Mouse (Mus musculus) neural tube, embryonic 12.5 days (tissue): ENCODE measurements around the gene Kcnn1. TPM values are rescaled to one million over a fixed set of nuclear protein-coding genes. Genes with fewer than 3 reads are reported as not detected.
"Not testable (repeated sequence)": the region's sequence is repeated elsewhere in the genome, so short reads cannot be mapped to it uniquely, and the experiment has no call there.

ENCODE experiments used
- ATAC-seq: fragments of 200-750 bp; cut with Nextera tagmentation; 2 replicates; pipeline ENCODE4 v1.8.0; 2017; ENCODE audit warnings: low read depth, mild to moderate bottlenecking, moderate TSS enrichment, moderate library complexity; ENCODE audit not compliant: low FRiP score
- H3K27ac ChIP-seq: fragments of 300-500 bp; sonication (generic); 2 replicates; pipeline ENCODE4 v1.5.1; 2016
- H3K27me3 ChIP-seq: fragments of 300-500 bp; sonication (generic); replicated peaks from 2 replicates; pipeline ENCODE4 v1.6.1; 2016; ENCODE audit warnings: mild to moderate bottlenecking
- H3K36me3 ChIP-seq: fragments of 300-500 bp; sonication (generic); 2 replicates; pipeline ENCODE4 v1.6.1; 2016; ENCODE audit warnings: mild to moderate bottlenecking
- H3K4me1 ChIP-seq: fragments of 300-500 bp; sonication (generic); 2 replicates; pipeline ENCODE4 v1.6.1; 2016
- H3K4me2 ChIP-seq: fragments of 300-500 bp; sonication (generic); replicated peaks from 2 replicates; pipeline ENCODE4 v1.6.1; 2016; ENCODE audit warnings: mild to moderate bottlenecking
- H3K4me3 ChIP-seq: fragments of 300-500 bp; sonication (generic); 2 replicates; pipeline ENCODE4 v1.5.1; 2016
- H3K9ac ChIP-seq: fragments of 300-500 bp; sonication (generic); 2 replicates; pipeline ENCODE4 v1.6.1; 2016; ENCODE audit warnings: mild to moderate bottlenecking
- H3K9me3 ChIP-seq: fragments of 300-500 bp; sonication (generic); 2 replicates; pipeline ENCODE4 v1.6.1; 2016; ENCODE audit warnings: mild to moderate bottlenecking
- WGBS: fragments of 180-500 bp; shearing (Covaris S2); methylation state at CpG from one replicate; pipeline ENCODE4 v1.1.7; 2016; 5-methylcytosine and 5-hydroxymethylcytosine counted together
- polyA plus RNA-seq: library from polyadenylated mRNA; unstranded; fragments of >200 nt; fragmentation: Nextera tagmentation; extraction: Ambion mirVana; gene quantifications from 2 replicates; pipeline ENCODE4 v1.2.1, GENCODE M21; 2016

Kcnn1 gene
- polyA plus RNA-seq, 1 experiment from 2014 or later: 24.8 TPM

DNA sequence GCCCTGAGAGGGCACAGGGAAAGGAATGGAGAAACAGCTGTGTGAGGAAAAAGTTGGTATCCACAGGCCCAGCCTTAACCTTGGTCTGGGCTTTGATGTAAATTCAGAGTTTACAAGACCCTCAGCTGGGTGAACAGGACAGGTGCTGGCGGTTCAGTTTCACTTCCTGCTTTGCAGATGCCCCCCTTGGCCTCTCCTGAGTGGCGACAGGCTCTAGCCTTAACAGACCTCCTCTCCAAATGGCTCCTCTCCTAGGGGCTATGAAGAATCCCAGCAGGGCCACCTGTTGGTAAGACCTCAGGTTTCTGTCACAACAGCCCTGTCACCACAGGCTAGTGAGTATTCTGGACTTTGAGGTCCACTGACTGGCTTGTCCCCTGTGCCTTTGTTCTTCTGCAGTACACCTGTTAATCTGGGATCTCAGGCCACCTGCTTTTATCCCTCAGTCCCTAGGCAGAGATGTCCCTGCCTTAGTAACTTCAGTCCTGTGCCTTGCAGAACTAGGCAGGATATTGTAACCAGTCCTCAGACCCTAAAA, 35.7 kb upstream of the Kcnn1 start:
- H3K36me3 ChIP-seq: peaks cover 22% of the 10 kb centered on the region
- no peak overlapping the region for H3K4me3 ChIP-seq
- H3K27ac ChIP-seq: no peak overlapping the region
- H3K27me3 ChIP-seq: peaks cover 17% of the 10 kb centered on the region
- ATAC-seq: no peak
- no peaks in the 10 kb centered on the region for H3K9me3 ChIP-seq
- H3K9ac ChIP-seq: peak overlapping the region; percentile 27; the same call in 1 of the 2 replicates
- H3K4me1 ChIP-seq: peaks cover 16% of the 10 kb centered on the region
- WGBS: 57% methylated on average over 2 of the region's 2 CpGs
- peak overlapping the region; percentile 93 for H3K4me2 ChIP-seq

DNA sequence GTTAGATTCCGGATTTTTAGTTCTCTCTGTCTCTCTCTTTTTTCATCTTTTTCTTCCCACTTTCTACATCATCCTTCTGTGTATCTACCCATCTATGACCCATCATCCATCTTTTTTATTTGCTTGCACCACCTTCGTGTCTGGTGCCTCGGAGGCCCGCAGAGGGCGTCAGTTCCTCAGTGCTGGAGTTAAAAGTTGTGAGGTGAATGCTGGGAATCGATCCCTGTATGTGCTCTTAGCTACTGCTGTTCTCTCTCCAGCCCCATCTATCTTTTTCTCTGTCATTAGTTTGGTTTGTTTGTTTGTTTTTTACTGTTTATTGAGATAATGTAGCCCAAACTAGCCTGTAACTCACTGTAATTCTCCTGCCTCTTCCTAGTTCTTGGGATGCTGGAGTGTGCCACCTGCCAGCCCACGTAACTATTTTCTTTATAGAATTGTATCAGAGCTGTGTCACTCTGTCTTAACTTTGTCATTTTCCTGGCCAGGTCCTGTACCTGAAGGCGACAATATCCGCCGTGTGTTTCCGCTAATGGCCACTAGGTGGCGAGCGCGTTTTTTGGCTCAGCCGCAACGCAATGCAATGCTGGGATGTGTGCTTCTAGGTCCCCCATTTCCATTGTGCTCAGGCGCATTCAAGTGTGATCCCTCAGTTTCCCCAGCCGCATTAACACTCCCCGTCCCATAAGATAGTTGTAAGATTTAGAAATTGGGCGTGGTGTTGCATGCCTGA, 34.8 kb upstream of the Kcnn1 start:
- no peaks in the 10 kb centered on the region for H3K9me3 ChIP-seq
- peaks cover 16% of the 10 kb centered on the region for H3K4me1 ChIP-seq
- peaks cover 23% of the 10 kb centered on the region for H3K36me3 ChIP-seq
- H3K4me2 ChIP-seq: peak overlapping the region; percentile 93
- peak overlapping the region; percentile 87 for H3K4me3 ChIP-seq
- H3K9ac ChIP-seq: peak overlapping the region; percentile 58
- no peak overlapping the region for H3K27ac ChIP-seq
- WGBS: under 1% methylated on average over 20 of the region's 20 CpGs
- H3K27me3 ChIP-seq: peaks cover 18% of the 10 kb centered on the region
- peak; percentile 67 for ATAC-seq

DNA sequence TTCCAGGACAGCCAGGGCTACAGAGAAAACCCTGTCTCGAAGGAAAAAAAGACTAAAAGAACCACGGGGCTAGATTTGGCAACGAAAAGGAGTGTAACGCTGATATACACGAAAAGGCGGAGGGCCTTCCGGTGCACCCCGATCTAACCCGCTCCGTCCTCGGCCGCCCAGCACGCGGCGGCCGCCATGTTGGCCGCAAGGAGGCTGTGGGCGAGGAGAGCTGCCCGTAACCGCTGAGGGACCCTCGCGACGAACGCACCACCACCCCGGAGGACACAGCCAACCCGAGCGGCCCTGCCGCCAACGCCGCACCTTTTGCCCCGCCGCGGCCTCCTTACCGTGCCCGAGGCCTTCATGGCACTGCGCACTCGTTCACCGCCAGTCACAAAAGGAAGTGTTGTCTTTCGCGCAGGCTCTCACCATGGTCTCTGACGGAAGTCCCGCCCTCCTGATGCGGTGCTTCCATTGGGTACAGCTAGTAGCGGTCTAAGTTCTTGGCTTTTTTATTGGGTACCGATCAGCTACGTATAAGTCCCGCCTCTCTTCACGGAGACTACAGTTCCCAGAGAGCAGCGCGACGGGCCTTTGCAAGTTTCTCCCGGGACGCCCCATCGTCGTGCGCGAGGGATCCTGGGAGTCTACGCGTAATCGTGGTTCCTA, 34.1 kb upstream of the Kcnn1 start, which contains the start of gene Rpl18a:
Rpl18a (minus strand) TSS at position 392 of the 660 bp plus-strand sequence.
- H3K4me1 ChIP-seq: peaks cover 22% of the 10 kb centered on the region
- under 1% methylated on average over 60 of the region's 60 CpGs for WGBS
- peak within 1 kb of the TSS; percentile 87 for H3K4me3 ChIP-seq
- no peak within 1 kb of the TSS for H3K27ac ChIP-seq
- H3K4me2 ChIP-seq: peak within 1 kb of the TSS; percentile 93
- peak within 1 kb of the TSS; percentile 90 for H3K9ac ChIP-seq
- ATAC-seq: peak; percentile 98
- H3K9me3 ChIP-seq: no peaks in the 10 kb centered on the region
- H3K27me3 ChIP-seq: peaks cover 25% of the 10 kb centered on the region
- peaks cover 23% of the 10 kb centered on the region for H3K36me3 ChIP-seq

DNA sequence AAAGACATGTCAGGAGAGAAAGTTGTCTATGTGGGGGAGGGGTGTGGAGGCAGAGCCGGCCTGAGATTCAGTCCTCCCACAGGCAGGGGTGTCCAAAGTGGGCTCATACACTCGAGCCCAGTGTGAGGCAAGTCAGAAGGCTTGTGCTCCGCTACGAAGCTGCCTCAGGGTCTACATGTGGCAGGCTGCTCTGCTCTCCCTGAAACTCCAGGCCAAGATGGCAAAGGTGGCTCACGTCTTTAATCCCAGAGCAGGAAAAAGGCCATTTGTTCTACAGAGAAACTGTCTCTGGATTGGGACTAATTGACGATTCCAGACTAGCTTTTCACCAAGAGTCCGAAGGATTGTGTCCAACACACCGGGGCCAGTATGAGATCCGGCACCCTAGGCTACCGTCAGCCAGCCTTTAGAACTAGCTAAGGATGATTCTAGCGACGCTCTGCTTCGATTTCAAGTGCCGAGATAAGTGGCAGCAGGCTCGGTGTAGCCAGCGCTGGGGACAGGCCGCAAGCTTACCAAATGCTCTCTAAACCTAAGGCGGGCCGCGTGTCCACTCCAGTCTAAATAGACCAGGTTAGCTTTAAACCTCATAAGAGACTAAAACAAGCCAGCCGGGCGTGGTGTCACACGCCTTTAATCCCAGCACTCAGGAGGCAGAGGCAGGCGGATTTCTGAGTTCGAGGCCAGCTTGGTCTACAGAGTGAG, 33.4 kb upstream of the Kcnn1 start:
- Histone ChIP-seq H3K9ac (peak overlapping the region; percentile 90), H3K36me3 (peaks cover 23% of the 10 kb centered on the region), H3K4me3 (peak overlapping the region; percentile 87), H3K4me2 (peak overlapping the region; percentile 93), H3K27ac (no peak overlapping the region), H3K4me1 (peaks cover 26% of the 10 kb centered on the region), H3K27me3 (peaks cover 32% of the 10 kb centered on the region), H3K9me3 (no peaks in the 10 kb centered on the region)
- 5% methylated on average over 25 of the region's 25 CpGs for WGBS
- no peak for ATAC-seq

DNA sequence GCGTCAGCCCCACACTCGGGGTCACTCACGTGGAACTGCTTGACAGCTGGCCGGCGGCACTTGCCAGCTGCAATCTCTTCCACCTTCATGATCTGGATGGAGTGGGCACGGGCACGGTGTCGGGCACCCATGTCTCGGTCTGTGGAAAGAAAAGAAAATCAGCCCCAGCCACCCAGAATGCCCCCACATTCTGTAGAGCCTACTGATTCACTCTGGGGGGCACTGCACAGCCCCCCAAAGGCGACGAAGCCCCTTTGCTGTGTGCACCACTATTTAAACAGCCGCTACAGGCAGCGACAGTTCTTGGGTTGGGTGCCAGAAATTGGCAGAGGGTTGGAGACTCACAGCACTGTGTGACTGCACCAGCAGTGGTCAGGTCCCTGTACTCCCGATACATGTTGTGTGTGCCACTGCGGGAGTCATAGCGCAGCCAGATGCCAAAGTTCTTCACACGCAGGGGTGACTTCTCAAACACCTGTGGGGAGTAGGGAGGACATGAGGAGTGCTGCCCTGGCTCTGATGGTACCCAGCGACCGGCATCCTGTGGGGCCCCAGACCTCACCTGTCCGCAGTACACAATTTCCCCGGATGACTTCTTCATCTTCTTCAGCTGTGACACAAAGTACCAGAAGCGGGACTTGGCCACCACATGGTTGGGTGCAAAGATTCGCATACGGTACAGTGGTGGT, 32.7 kb upstream of the Kcnn1 start:
- H3K9me3 ChIP-seq, H3K27ac ChIP-seq, ATAC-seq: not testable (repeated sequence)
- peaks cover 25% of the 10 kb centered on the region for H3K36me3 ChIP-seq
- peaks cover 39% of the 10 kb centered on the region for H3K27me3 ChIP-seq
- H3K4me3 ChIP-seq: peak overlapping the region; percentile 87
- H3K4me1 ChIP-seq: peaks cover 26% of the 10 kb centered on the region
- H3K9ac ChIP-seq: peak overlapping the region; percentile 90
- H3K4me2 ChIP-seq: peak overlapping the region; percentile 93
- WGBS: 83% methylated on average over 24 of the region's 24 CpGs

DNA sequence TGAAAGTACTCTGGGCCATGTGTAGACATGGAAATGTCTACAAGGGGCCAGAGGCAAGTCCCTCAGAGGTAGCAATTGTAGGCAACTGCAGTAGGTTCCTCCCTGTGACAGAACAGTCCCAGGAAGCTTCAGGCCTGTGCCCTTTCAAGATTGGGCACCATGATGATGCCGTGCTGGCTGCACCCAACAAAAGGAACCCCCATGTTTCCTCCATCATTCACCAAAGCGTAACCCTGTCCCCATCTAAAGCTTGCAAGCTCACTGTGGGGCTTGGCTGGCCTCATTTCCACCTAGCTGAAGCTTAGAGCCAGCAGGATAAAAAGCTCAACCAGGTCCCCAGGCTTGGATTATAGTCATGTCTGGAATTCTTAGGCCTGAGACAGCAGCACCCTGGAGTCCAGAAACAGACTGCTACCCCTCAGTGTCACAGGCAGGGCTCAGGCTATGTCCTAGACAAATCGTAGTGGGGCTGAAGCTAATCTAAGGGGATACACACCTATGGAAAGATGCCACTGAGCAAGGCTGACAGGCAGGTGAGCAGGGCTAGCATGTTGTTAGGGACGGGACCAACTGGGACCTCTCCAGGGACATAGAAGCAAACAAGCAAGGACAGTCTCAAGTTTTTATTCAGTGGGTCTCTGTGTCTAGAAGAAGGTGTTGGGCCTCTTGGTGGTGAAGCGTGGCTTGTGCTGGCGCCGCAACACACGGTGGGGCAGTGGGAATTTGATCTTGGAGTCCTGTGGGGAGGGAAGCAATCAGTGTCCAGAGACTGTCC, 31.9 kb upstream of the Kcnn1 start:
- no peaks in the 10 kb centered on the region for H3K9me3 ChIP-seq
- no peak overlapping the region for H3K27ac ChIP-seq
- no peak for ATAC-seq
- H3K27me3 ChIP-seq: peaks cover 47% of the 10 kb centered on the region
- peaks cover 26% of the 10 kb centered on the region for H3K4me1 ChIP-seq
- peaks cover 26% of the 10 kb centered on the region for H3K36me3 ChIP-seq
- H3K4me2 ChIP-seq: no peak overlapping the region
- no peak overlapping the region for H3K9ac ChIP-seq
- WGBS: 90% methylated on average over 8 of the region's 8 CpGs
- no peak overlapping the region for H3K4me3 ChIP-seq

DNA sequence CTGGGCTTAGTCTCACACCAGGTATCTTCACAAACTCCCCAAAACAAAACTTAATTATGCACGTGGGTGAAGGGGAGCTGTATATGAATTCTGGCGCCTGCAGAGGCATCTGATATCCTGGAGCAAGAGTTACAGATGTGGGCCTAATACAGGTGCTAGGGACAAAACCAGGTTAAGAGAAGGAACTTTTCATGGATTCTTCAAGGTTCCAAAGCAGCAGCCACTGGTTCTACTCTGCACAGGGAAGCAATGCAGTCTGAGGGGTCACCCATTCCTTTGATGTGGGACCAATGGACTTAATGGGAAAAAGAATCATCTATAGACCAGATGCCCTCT, 31.3 kb upstream of the Kcnn1 start:
- H3K4me3 ChIP-seq: no peak overlapping the region
- peaks cover 26% of the 10 kb centered on the region for H3K4me1 ChIP-seq
- peaks cover 26% of the 10 kb centered on the region for H3K36me3 ChIP-seq
- no peak for ATAC-seq
- H3K9me3 ChIP-seq: no peaks in the 10 kb centered on the region
- no peak overlapping the region for H3K9ac ChIP-seq
- H3K27ac ChIP-seq: no peak overlapping the region
- no peak overlapping the region for H3K4me2 ChIP-seq
- 66% methylated on average over 2 of the region's 2 CpGs for WGBS
- peaks cover 52% of the 10 kb centered on the region for H3K27me3 ChIP-seq

DNA sequence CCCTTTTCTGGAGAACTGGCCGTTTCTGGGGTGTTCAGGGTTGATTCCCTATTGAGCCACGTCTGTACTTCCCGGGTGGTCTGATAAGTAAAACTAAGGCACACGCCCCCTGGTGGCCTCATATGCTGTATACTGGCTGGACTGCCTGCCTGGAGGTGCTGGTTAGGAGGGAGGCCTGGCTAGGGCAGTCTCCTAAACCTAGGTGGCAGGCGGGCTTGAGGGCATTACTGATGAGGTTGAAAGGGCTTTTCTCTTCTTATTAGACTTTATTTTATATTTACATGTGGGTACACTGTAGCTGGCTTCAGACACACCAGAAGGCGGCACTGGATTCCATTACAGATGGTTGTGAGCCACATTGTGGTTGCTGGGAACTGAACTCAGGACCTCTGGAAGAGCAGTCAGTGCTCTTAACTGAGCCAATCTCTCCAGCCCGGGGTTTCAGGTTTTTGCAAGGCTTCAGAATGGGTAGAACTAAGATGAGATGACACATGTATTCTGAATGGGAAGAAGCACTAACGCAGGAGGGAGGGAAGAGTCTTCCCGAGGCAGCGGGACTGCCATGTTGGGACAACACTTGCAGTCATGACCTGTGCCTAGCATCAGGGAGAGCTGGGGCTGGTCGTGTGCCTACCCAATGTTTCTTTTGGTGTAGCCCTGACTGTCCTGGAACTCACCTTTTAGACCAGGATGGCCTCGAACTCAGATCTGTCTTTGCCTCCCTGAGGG, 30.8 kb upstream of the Kcnn1 start:
- peaks cover 26% of the 10 kb centered on the region for H3K36me3 ChIP-seq
- H3K4me2 ChIP-seq: no peak overlapping the region
- no peak overlapping the region for H3K9ac ChIP-seq
- H3K27ac ChIP-seq: no peak overlapping the region
- H3K4me3 ChIP-seq: no peak overlapping the region
- WGBS: 26% methylated on average over 12 of the region's 12 CpGs
- peaks cover 56% of the 10 kb centered on the region for H3K27me3 ChIP-seq
- H3K4me1 ChIP-seq: peaks cover 26% of the 10 kb centered on the region
- no peak; the same call in 1 of the 2 replicates for ATAC-seq
- H3K9me3 ChIP-seq: no peaks in the 10 kb centered on the region

DNA sequence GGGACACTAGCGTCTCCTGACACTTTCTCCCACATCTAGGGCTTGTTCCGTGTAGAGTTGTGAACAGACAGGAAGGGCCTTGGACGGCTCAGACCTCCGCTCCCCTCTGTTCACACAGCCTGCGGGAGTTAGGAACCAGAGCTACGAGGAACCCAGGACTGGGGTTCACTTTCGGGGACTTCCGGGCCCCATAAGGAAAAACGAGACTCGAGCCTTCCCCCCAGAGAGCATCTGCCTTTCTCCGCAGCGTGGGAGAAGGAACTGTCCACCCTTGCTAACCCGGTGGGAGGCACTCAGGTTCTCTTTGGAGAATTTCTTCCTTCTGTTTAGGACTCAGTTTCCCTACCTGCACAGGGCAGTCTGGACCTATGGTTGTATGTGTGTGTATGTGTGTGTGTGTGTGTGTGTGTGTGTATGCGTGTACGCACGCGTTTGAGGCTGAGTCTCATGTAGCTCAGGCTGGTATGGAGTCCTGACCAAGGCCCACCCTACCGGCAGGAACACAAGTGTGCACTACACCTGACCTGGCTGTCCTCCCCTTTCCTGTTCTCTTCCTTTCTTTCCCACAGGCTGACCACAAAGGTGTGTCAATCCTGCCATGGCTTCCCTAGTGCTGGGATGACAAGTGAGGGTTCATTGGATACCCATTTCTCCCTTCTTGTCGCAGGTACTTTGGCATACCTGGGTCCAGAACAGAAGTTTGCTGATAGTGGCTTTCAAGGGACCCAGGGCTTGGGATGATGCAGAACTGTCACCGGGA, 30.0 kb upstream of the Kcnn1 start:
- Histone ChIP-seq H3K36me3 (peaks cover 26% of the 10 kb centered on the region), H3K27ac (no peak overlapping the region), H3K9me3 (no peaks in the 10 kb centered on the region), H3K4me1 (peaks cover 21% of the 10 kb centered on the region), H3K27me3 (peaks cover 63% of the 10 kb centered on the region), H3K4me2 (peak overlapping the region; percentile 53), H3K4me3 (peak overlapping the region; percentile 28), H3K9ac (peak overlapping the region; percentile 51; the same call in 1 of the 2 replicates)
- ATAC-seq: no peak
- 26% methylated on average over 20 of the region's 20 CpGs for WGBS
